Mouse (Mus musculus) gastrocnemius, postnatal 36 days (tissue): ENCODE measurements around the gene Tmem30b. TPM values are rescaled to one million over a fixed set of nuclear protein-coding genes. Genes with fewer than 3 reads are reported as not detected.

Source experiments
- DNase-seq, 2 experiments: peaks; one replicate each; pipeline ENCODE4 v3.0.0; 2022
- intact Hi-C: fragments of 180-260 bp; cut with DNase I; formaldehyde crosslinking; loops from one replicate; pipeline ENCODE4 v1.15.1; 2025
- long read RNA-seq, 2 experiments: library from polyadenylated mRNA; stranded (forward); transcript quantifications; one replicate each; pipeline ENCODE4 v2.0.0; 2021
- total RNA-seq, 2 experiments: library from RNA; stranded (reverse); gene quantifications; 2 replicates each; pipeline ENCODE4 v1.2.3; 2021

Gene Tmem30b
- total RNA-seq = under 1 TPM; 0.26 to 0.35 TPM
- long read RNA-seq, experiment 1 = 0 reads
- long read RNA-seq, experiment 2, partial matches to known transcripts = 0 of 1 reads
- long read RNA-seq, experiment 2, other reads (novel, unspliced or antisense) = 0 of 1 reads

GRCm38 (mm10) chr12:73546086-73546711 is at the start of gene Tmem30b:
Tmem30b (minus strand) TSS chr12:73546392.
- intact Hi-C loops = no loop called here
- no peak for DNase-seq

- no peak for DNase-seq
- intact Hi-C loops = no loop called here
Observed at GRCm38 (mm10) chr12:73595226-73595625, 49.0 kb upstream of the Tmem30b start.

- no peak for DNase-seq
- intact Hi-C loops = no loop called here
Observed at GRCm38 (mm10) chr12:73594177-73594745, 48.1 kb upstream of the Tmem30b start.

GRCm38 (mm10) chr12:73593021-73593798 is 47.0 kb upstream of the Tmem30b start:
- intact Hi-C loops = no loop called here

GRCm38 (mm10) chr12:73591625-73592024 is 45.4 kb upstream of the Tmem30b start:
- intact Hi-C loops = no loop called here
- peak in 1 of 2 experiments; percentile 42 for DNase-seq

More at GRCm38 (mm10) chr12:73593021-73593798, 47.0 kb upstream of the Tmem30b start:
- no peak for DNase-seq

GRCm38 (mm10) chr12:73590627-73591276 is 44.6 kb upstream of the Tmem30b start:
- intact Hi-C loops = no loop called here
- DNase-seq = no peak

GRCm38 (mm10) chr12:73587262-73587661 is 41.1 kb upstream of the Tmem30b start:
- intact Hi-C loops = loop anchor here (5.0 kb wide), 1 partner anchor 85 kb away; no protein-coding TSS in a partner anchor
- no peak for DNase-seq

- no peak for DNase-seq
- intact Hi-C loops = loop anchor here (5.0 kb wide), 1 partner anchor 86 kb away; no protein-coding TSS in a partner anchor
Observed at GRCm38 (mm10) chr12:73585850-73586249, 39.7 kb upstream of the Tmem30b start.

GRCm38 (mm10) chr12:73585241-73585801 is 39.1 kb upstream of the Tmem30b start:
- no peak for DNase-seq
- intact Hi-C loops = loop anchor here (5.0 kb wide), 1 partner anchor 87 kb away; no protein-coding TSS in a partner anchor

GRCm38 (mm10) chr12:73584610-73585240 is 38.5 kb upstream of the Tmem30b start, which contains the start of gene Prkch:
Prkch (plus strand) TSS chr12:73584796.
- DNase-seq = peak; percentile 66 to 68
- intact Hi-C loops = loop anchor here (5.0 kb wide), 2 partner anchors 88 to 103 kb away; no protein-coding TSS in a partner anchor

GRCm38 (mm10) chr12:73583813-73584609 is 37.8 kb upstream of the Tmem30b start:
- peak in 1 of 2 experiments; percentile 26 for DNase-seq

GRCm38 (mm10) chr12:73583318-73583717 is 37.1 kb upstream of the Tmem30b start:
- DNase-seq = no peak
- intact Hi-C loops = loop anchor here (5.0 kb wide), 1 partner anchor 104 kb away; no protein-coding TSS in a partner anchor

More at GRCm38 (mm10) chr12:73583813-73584609, 37.8 kb upstream of the Tmem30b start:
- intact Hi-C loops = loop anchor here (5.0 kb wide), 1 partner anchor 103 kb away; no protein-coding TSS in a partner anchor

- intact Hi-C loops = loop anchor here (5.0 kb wide), 1 partner anchor 106 kb away; no protein-coding TSS in a partner anchor
- DNase-seq = no peak
Observed at GRCm38 (mm10) chr12:73580811-73581210, 34.6 kb upstream of the Tmem30b start.

- no peak for DNase-seq
- intact Hi-C loops = no loop called here
Observed at GRCm38 (mm10) chr12:73578141-73578540, 31.9 kb upstream of the Tmem30b start.

- no peak for DNase-seq
- intact Hi-C loops = no loop called here
Observed at GRCm38 (mm10) chr12:73574632-73575031, 28.4 kb upstream of the Tmem30b start.

GRCm38 (mm10) chr12:73565620-73565969 is 19.4 kb upstream of the Tmem30b start:
- intact Hi-C loops = loop anchor here (5.0 kb wide), 1 partner anchor 122 kb away; no protein-coding TSS in a partner anchor

GRCm38 (mm10) chr12:73564795-73565619 is 18.8 kb upstream of the Tmem30b start:
- DNase-seq = no peak
- intact Hi-C loops = loop anchor here (5.0 kb wide), 2 partner anchors 122 to 442 kb away; no protein-coding TSS in a partner anchor

More at GRCm38 (mm10) chr12:73565620-73565969, 19.4 kb upstream of the Tmem30b start:
- no peak for DNase-seq
